Mouse (Mus musculus) layer of hippocampus, postnatal 36 days (tissue): ENCODE data around the gene Ube2s. TPM values are rescaled to one million over a fixed set of nuclear protein-coding genes. Genes with fewer than 3 reads are reported as not detected.

Experiments
- DNase-seq, 2 experiments: peaks; one replicate each; pipeline ENCODE4 v3.0.0; 2022
- total RNA-seq, 2 experiments: library from RNA; stranded (reverse); gene quantifications; 2 replicates each; pipeline ENCODE4 v1.2.3; 2021

Gene Ube2s
- total RNA-seq, 2 experiments from 2014 or later: 103 to 109 TPM

DNA sequence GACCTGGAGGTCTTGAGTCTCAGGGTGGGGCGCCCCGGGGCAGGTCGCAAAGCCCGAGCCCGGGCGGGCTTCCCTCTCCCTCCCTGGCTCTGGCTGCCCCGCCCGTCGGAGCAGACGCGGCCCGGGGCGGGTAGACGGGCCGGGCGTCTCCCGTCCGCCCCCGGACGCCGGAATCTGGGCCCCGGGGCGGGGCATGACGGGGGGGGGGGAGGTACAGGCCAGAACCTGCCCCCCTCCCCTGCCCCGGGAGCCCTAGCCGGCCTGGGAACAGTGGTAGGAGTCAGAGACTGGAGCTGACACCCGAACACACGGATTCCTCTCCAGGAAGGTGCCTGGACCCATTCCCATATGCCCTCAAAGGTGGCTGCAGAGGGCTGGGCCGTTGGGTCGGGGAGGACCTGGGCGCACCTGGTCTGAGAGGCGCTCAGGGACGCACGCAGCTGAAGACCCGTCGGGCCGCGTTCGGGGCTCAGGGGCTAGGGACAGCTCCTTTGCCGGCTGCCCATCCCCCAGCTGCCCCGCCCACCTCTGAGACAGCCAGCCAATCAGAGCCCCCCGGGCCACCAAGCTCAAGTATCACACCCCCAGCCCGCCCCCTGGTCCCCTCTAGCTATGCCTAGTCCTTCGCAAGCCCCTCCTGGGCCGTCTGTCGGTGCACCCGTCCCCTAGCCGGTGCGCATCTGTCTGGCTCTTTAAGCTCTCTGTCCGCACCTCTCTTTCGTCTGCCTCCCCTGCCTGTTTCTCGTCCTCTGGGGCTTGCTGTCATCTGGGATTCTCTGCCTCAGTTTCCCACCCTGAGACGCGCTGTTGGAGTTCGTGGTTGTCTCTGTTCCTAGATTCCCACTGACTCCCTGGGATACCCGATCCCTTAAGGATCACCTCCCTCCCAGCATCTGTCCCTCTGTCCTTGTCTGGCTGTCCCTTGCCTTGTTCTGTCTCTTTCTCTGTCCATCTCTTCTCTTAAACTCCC, 35.2 kb downstream of the Ube2s start:
- DNase-seq: no peak

- DNase-seq: no peak
These were observed 36.3 kb downstream of the Ube2s start for GRCm38 (mm10) chr7:4776131-4776530.

GRCm38 (mm10) chr7:4771202-4771601, 41.2 kb downstream of the Ube2s start, which contains the start of gene Fam71e2:
Gene Fam71e2, minus strand, starts transcription at chr7:4771302.
- DNase-seq: no peak

DNA sequence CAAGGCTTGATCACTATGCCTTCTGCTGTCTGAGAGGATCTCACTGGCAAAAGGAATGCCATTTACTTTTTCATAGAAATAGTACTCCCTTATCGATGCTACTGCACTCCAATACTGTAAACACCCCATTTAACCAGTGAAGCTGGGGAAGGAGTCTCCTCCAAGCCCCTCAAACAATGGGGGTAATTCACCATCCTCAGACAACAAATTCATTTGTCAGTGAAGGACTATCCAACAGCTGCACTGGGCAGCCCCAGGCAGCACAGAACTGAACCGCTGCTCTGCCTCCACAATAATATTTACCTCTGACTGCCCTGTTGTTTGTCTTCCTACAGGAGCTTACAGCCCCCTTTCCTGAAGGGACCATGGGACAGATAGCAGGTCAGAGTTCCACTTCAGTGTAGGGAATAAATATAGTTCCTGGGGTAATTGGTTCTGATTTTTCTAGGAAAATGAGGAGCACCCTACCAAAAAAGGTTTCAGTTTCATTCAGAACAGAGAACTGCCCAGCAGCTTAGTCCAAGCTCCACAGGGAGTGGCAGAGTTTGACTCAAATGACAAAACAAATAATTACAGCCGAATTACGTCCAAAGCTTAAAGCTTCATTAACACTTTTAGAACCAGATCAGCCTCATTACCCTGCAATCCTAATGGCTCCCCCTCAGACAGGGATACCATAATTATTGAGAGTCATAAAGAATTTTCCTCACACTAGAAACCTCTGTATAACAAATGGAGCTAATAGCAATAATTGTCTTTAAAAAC, 47.3 kb downstream of the Ube2s start:
- DNase-seq: no peak

GRCm38 (mm10) chr7:4759670-4760069, 52.7 kb downstream of the Ube2s start:
- no peak for DNase-seq

DNA sequence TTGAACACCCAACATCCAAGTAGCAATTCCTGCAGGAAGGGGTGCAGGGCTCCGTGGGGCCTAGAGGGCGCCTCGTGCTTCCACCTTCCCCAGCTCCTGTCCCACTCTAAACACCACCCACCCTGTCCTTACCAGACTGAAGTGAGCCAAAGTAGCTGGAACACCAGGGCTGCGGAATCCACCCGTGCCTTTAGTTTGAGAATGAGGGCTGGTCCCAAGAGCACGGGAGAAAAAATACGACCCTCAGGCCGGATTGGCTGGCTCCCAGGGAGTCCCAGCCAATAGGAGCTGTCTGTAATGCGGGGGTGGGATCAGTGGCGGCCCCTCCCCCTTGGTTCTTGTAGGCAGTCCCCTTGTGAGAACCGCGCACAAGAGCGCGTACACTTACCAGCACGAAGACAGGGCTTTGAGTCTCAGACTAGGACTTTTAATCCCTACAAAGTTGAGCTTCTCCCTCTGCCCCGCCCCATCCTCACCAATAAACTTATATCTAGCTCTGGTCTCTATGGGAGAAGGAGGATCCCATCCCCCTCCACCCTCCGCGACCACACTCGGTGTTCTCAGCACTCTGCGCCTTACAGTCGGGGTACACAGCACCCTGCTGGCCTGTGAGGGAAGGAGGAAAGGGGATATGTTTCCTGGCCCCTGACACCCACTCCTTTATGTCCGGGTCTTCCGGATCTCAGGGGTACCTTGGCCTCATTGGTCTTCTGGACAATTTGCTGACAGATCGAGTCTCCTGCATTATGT, 59.4 kb downstream of the Ube2s start, which contains the start of gene Cox6b2:
Gene Cox6b2, minus strand, starts transcription at position 274 of the 750 bp plus-strand sequence.
- peak in 1 of 2 experiments; percentile 44 for DNase-seq

- DNase-seq: no peak
These were observed 60.2 kb downstream of the Ube2s start for GRCm38 (mm10) chr7:4751971-4752820.

DNA sequence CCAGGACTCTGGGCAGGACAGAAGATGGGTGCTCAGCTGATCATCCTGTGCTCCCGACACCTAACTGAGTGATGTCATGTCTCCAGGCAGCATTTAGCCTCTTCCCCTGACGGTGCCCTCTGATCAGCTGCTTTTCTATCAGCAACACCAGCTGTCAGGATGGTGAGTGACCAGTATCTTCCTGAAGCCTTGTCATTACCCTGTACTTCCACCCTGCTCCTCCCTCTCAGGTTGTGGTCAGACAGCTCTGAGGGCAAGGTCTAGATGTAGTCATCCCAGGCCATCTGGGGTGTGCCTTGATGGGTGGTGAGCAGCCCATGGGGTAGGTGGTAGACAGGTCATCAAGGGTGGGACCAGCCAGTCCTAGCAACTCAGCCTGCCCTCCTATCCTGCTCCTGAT, 63.2 kb downstream of the Ube2s start:
- no peak for DNase-seq

DNA sequence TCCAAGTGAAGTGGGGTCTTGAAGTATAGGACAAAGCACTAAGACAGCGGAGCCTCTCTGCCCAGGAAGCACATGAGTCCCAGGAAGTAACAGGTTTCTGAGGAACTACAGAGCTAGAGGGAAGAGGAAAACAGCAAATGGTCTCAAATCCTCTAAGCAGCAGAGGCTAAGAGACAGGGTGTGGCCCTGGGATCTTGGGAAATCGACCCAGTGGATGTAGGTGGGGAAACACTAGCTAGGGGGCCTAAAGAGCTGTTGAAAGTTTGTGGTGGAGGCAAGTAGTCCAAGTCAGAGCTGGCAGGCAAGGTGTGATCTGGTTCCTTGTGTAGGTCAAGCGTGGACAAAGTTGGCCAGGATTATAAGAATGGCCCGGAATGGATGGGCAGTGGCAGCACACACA, 64.1 kb downstream of the Ube2s start:
- no peak for DNase-seq

DNA sequence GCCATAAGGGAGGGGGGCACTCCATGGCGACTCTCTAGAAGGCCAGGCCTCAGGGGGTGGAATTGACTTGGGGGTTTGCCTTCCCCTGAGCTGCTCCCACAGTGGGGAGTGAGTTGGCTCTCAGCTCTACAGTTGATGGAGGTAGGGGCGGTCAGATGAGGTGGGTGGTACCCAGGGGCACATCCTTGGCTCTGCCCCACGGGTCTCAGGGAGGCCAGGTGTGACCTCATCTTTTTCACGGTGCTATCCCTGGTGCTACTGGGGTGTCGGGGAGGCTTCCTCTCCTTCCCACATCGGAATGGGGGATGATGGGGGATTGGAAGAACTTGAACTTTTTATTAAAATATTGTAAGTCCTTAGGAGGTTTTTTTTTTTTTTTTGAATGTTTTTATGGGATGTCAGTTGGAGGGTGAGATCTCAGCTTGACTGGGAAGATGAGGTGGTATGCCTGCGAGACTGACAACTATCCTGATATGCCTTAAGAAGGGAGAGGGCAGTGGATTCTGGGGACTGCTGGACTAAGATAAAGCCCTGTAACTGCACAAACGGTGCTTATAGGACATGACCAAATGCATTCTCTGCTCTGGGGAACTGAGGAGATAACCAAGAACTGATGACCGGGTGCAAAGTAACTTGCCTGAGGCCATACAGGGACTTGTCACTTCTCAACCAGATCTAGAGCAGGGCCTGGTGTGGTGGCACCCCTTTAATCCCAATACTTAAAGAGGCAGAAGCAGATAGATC, 65.1 kb downstream of the Ube2s start:
- DNase-seq: no peak

GRCm38 (mm10) chr7:4746326-4746980, 65.9 kb downstream of the Ube2s start:
- DNase-seq: no peak

DNA sequence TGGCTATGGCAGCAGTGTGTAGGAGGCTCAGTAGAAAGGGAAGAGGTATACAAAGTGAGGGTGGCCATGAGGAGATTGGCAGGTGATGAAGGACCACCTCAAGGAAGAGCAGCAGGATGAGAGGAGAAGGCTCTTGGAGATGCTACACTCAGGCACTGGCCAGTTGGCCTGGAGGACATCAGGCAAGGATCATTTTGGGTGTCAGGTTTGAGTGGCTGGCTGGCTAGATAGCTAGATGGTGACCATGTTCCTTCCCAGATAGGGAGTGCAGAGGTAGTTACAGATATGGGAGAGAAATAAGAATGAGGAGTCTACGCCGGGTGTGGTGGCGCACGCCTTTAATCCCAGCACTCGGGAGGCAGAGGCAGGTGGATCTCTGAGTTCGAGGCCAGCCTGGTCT, 67.5 kb downstream of the Ube2s start:
- DNase-seq: no peak

Other genes with a start within 250 kb of the Ube2s start
- under 1 TPM; 0.28 to 0.40 TPM for gene Ptprh, start 208.5 kb downstream of the Ube2s start, total RNA-seq
- gene Tmem86b, start 181.2 kb downstream of the Ube2s start, total RNA-seq: 10 to 100 TPM; 14.4 to 21.5 TPM
- 100 to 1,000 TPM; 134 to 136 TPM for gene Ppp6r1, start 153.6 kb downstream of the Ube2s start, total RNA-seq
- gene Hspbp1, start 127.5 kb downstream of the Ube2s start, total RNA-seq: 10 to 100 TPM; 85.2 to 87.6 TPM
- 100 to 1,000 TPM; 325 to 344 TPM for gene Brsk1, start 122.0 kb downstream of the Ube2s start, total RNA-seq
- under 1 TPM; 0.18 to 0.20 TPM for gene Tmem150b, start 87.3 kb downstream of the Ube2s start, total RNA-seq
- gene Kmt5c, start 72.5 kb downstream of the Ube2s start, total RNA-seq: 10 to 100 TPM; 35.3 to 38.7 TPM
- gene Cox6b2, start 59.5 kb downstream of the Ube2s start, total RNA-seq: 1 to 10 TPM; 3.3 to 6.2 TPM
- not detected for gene Fam71e2, start 41.3 kb downstream of the Ube2s start, total RNA-seq
- gene Il11, start 29.7 kb downstream of the Ube2s start, total RNA-seq: under 1 TPM in 1 of 2 experiments, not detected in 1; 0.47 TPM
- not detected for gene Tmem190, start 29.7 kb downstream of the Ube2s start, total RNA-seq
- gene Tmem238, start 22.9 kb downstream of the Ube2s start, total RNA-seq: 1 to 10 TPM; 1.4 to 2.0 TPM
- gene Rpl28, start 19.7 kb downstream of the Ube2s start, total RNA-seq: 100 to 1,000 TPM; 454 to 487 TPM
- gene Shisa7, start 32.1 kb upstream of the Ube2s start, total RNA-seq: 100 to 1,000 TPM; 176 to 202 TPM
- 1 to 10 TPM; 4.0 to 7.8 TPM for gene Isoc2b, start 57.7 kb upstream of the Ube2s start, total RNA-seq
- 10 to 100 TPM; 11.4 to 13.6 TPM for gene Isoc2a, start 64.6 kb upstream of the Ube2s start, total RNA-seq
- under 1 TPM; 0.51 to 0.62 TPM for gene Gm36210, start 93.9 kb upstream of the Ube2s start, total RNA-seq
- 10 to 100 TPM; 12.7 to 13.2 TPM for gene Zfp628, start 102.6 kb upstream of the Ube2s start, total RNA-seq
- 100 to 1,000 TPM; 119 to 120 TPM for gene Nat14, start 109.4 kb upstream of the Ube2s start, total RNA-seq
- gene Ssc5d, start 113.2 kb upstream of the Ube2s start, total RNA-seq: 1 to 10 TPM; 2.9 to 3.8 TPM
- gene Sbk2, start 151.8 kb upstream of the Ube2s start, total RNA-seq: under 1 TPM; 0.27 to 0.30 TPM
- 1 to 10 TPM in 1 of 2 experiments, under 1 TPM in 1; 0.70 to 1.4 TPM for gene Sbk3, start 158.6 kb upstream of the Ube2s start, total RNA-seq
- gene Zfp579, start 183.6 kb upstream of the Ube2s start, total RNA-seq: 10 to 100 TPM; 31.6 to 35.9 TPM
- 1 to 10 TPM; 6.5 to 8.1 TPM for gene Zfp524, start 201.8 kb upstream of the Ube2s start, total RNA-seq
- gene Fiz1, start 202.1 kb upstream of the Ube2s start, total RNA-seq: 10 to 100 TPM; 19.6 to 25.1 TPM
- not detected for gene Gm44973, start 202.9 kb upstream of the Ube2s start, total RNA-seq
- gene Zfp865, start 207.8 kb upstream of the Ube2s start, total RNA-seq: 10 to 100 TPM; 33.5 to 39.7 TPM
- 10 to 100 TPM; 56.9 to 61.9 TPM for gene Ccdc106, start 208.0 kb upstream of the Ube2s start, total RNA-seq
- gene 4632433K11Rik, start 221.5 kb upstream of the Ube2s start, total RNA-seq: not detected
- gene Zfp784, start 225.9 kb upstream of the Ube2s start, total RNA-seq: 1 to 10 TPM; 5.1 to 5.4 TPM
- gene Zfp580, start 238.9 kb upstream of the Ube2s start, total RNA-seq: 10 to 100 TPM; 34.5 to 35.2 TPM
- gene U2af2, start 249.6 kb upstream of the Ube2s start, total RNA-seq: 100 to 1,000 TPM; 183 to 184 TPM